Mouse (Mus musculus) thymus, postnatal 25 days (tissue): Measurements from ENCODE around the gene Slc30a5.
"Not testable (repeated sequence)": the region's sequence is repeated elsewhere in the genome, so short reads cannot be mapped to it uniquely, and the experiment has no call there.

Source experiments
- DNase-seq: peaks from one replicate; pipeline ENCODE4 v3.0.0; 2022

The Slc30a5 gene

GRCm38 (mm10) chr13:100832741-100833639, at the start of gene Slc30a5:
Slc30a5 (minus strand) TSS chr13:100833427.
- DNase-seq, result peak; percentile 99

- no peak for DNase-seq
These were observed 48.7 kb upstream of the Slc30a5 start for GRCm38 (mm10) chr13:100881944-100882343.

- no peak for DNase-seq
These were observed 46.6 kb upstream of the Slc30a5 start for GRCm38 (mm10) chr13:100879806-100880205.

- DNase-seq, result no peak
These were observed 46.1 kb upstream of the Slc30a5 start for GRCm38 (mm10) chr13:100879326-100879725.

GRCm38 (mm10) chr13:100878264-100878663, 45.0 kb upstream of the Slc30a5 start:
- no peak for DNase-seq

- DNase-seq, result no peak
These were observed 44.5 kb upstream of the Slc30a5 start for GRCm38 (mm10) chr13:100877703-100878102.

- DNase-seq, result no peak
These were observed 41.9 kb upstream of the Slc30a5 start for GRCm38 (mm10) chr13:100875103-100875502.

- DNase-seq, result no peak
These were observed 41.4 kb upstream of the Slc30a5 start for GRCm38 (mm10) chr13:100874588-100874987.

GRCm38 (mm10) chr13:100873530-100873929, 40.3 kb upstream of the Slc30a5 start:
- DNase-seq, result no peak

GRCm38 (mm10) chr13:100871445-100872171, 38.4 kb upstream of the Slc30a5 start:
- DNase-seq, result no peak

GRCm38 (mm10) chr13:100869813-100870212, 36.6 kb upstream of the Slc30a5 start:
- no peak for DNase-seq

GRCm38 (mm10) chr13:100866311-100866710, 33.1 kb upstream of the Slc30a5 start:
- DNase-seq, result no peak

GRCm38 (mm10) chr13:100865744-100866143, 32.5 kb upstream of the Slc30a5 start:
- no peak for DNase-seq

- DNase-seq, result not testable (repeated sequence)
These were observed 30.7 kb upstream of the Slc30a5 start for GRCm38 (mm10) chr13:100863914-100864313.

GRCm38 (mm10) chr13:100859117-100859516, 25.9 kb upstream of the Slc30a5 start:
- DNase-seq, result no peak

- DNase-seq, result peak; percentile 27
These were observed 20.9 kb upstream of the Slc30a5 start for GRCm38 (mm10) chr13:100854174-100854573.

GRCm38 (mm10) chr13:100853120-100853519, 19.9 kb upstream of the Slc30a5 start:
- no peak for DNase-seq

- no peak for DNase-seq
These were observed 15.9 kb upstream of the Slc30a5 start for GRCm38 (mm10) chr13:100849137-100849536.

- DNase-seq, result no peak
These were observed 13.8 kb upstream of the Slc30a5 start for GRCm38 (mm10) chr13:100846891-100847579.

- DNase-seq, result no peak
These were observed 13.0 kb upstream of the Slc30a5 start for GRCm38 (mm10) chr13:100846254-100846653.

- DNase-seq, result no peak
These were observed 10.7 kb upstream of the Slc30a5 start for GRCm38 (mm10) chr13:100843944-100844343.

- no peak for DNase-seq
These were observed 9.9 kb upstream of the Slc30a5 start for GRCm38 (mm10) chr13:100843016-100843725.

GRCm38 (mm10) chr13:100841741-100842140, 8.5 kb upstream of the Slc30a5 start:
- no peak for DNase-seq
